Mouse (Mus musculus) midbrain, embryonic 10.5 days (tissue): ENCODE measurements around the gene A630001G21Rik. TPM values are rescaled to one million over a fixed set of nuclear protein-coding genes. Genes with fewer than 3 reads are reported as not detected.

ENCODE experiments used
- microRNA-seq: library from miRNA; unstranded; fragments of <30 nt; microRNA quantifications from one replicate; pipeline ENCODE4, GENCODE M21; 2017
- polyA plus RNA-seq: library from polyadenylated mRNA; unstranded; fragments of >200 nt; fragmentation: Nextera tagmentation; extraction: Ambion mirVana; gene quantifications from 2 replicates; pipeline ENCODE4 v1.2.1, GENCODE M21; 2016

The A630001G21Rik gene
- polyA plus RNA-seq, 1 experiment from 2014 or later, result 1.1 TPM

Small RNA genes within 50 kb of the gene (microRNA-seq; reads per million reads assigned to microRNA genes)
- gene Gm25472 (not detected), gene Mir8096 (not detected)

Other genes starting within 250 kb of the A630001G21Rik start
- not detected in 2 replicates for gene G530012D18Rik, start 203.0 kb downstream of the A630001G21Rik start, polyA plus RNA-seq
- 0.54 and 0.96 TPM in 2 replicates for gene Sp110, start 179.8 kb downstream of the A630001G21Rik start, polyA plus RNA-seq
- 0.54 and 0.68 TPM in 2 replicates for gene Sp140, start 178.3 kb downstream of the A630001G21Rik start, polyA plus RNA-seq
- gene Sp100, start 128.7 kb downstream of the A630001G21Rik start, polyA plus RNA-seq, result 0.39 and 0.71 TPM in 2 replicates
- 35.5 and 40.6 TPM in 2 replicates for gene Cab39, start 14.8 kb upstream of the A630001G21Rik start, polyA plus RNA-seq
- 121 and 137 TPM in 2 replicates for gene Itm2c, start 115.6 kb upstream of the A630001G21Rik start, polyA plus RNA-seq
- gene 4933407L21Rik, start 149.8 kb upstream of the A630001G21Rik start, polyA plus RNA-seq, result 0.20 and 1.0 TPM in 2 replicates
- not detected in 2 replicates for gene Gpr55, start 182.4 kb upstream of the A630001G21Rik start, polyA plus RNA-seq
- not detected in 2 replicates for gene Spata3, start 238.2 kb upstream of the A630001G21Rik start, polyA plus RNA-seq